In genomic region chr7:3235683-3236082, GRCm38 (mm10) we compare ENCODE assay signal across 20 mouse cellular contexts. TPM values are rescaled to one million over a fixed set of nuclear protein-coding genes. Genes with fewer than 3 reads are reported as not detected.
"Had no signal": no experiment of that assay in that cellular context is flagged by ENCODE, and none has a peak within 500 bp of the region (broad histone marks: within the 10 kb centered on the region; RNA-seq: fewer than 3 reads in every experiment).

No protein-coding gene starts in this region.

- H3K36me3 ChIP-seq: neural tube, embryonic 13.5 days; neural tube, embryonic 15.5 days; stomach, embryonic 15.5 days had no signal

- H3K27ac ChIP-seq: neural tube, embryonic 13.5 days; neural tube, embryonic 15.5 days; stomach, embryonic 15.5 days; stomach, postnatal 0 days had no signal

- H3K4me1 ChIP-seq: neural tube, embryonic 13.5 days; neural tube, embryonic 15.5 days; stomach, embryonic 15.5 days had no signal

- H3K9me3 ChIP-seq: neural tube, embryonic 13.5 days; neural tube, embryonic 15.5 days; stomach, embryonic 15.5 days had no signal

- H3K9ac ChIP-seq: neural tube, embryonic 13.5 days; neural tube, embryonic 15.5 days; stomach, embryonic 15.5 days had no signal

- H3K4me2 ChIP-seq: neural tube, embryonic 13.5 days; neural tube, embryonic 15.5 days; stomach, embryonic 15.5 days had no signal

- H3K27me3 ChIP-seq: neural tube, embryonic 13.5 days; neural tube, embryonic 15.5 days; stomach, embryonic 15.5 days had no signal

- DNase-seq: retina, postnatal 1 day; right cerebral cortex, adult 18-20 months; right cerebral cortex, postnatal 14 days; right cerebral cortex, postnatal 25 days; right cerebral cortex, postnatal 4 days; spleen, adult 18-20 months; thymus, adult 18-20 months; thymus, adult 2 months; thymus, postnatal 14 days; thymus, postnatal 25 days; thymus, postnatal 36 days; thymus, postnatal 4 days had no signal

- H3K4me3 ChIP-seq: neural tube, embryonic 13.5 days; neural tube, embryonic 15.5 days; stomach, embryonic 15.5 days had no signal

RNA-seq across cellular contexts. Expression of gene Nlrp12, which starts 13.9 kb away (rescaled TPM):
- polyA plus RNA-seq: neural tube, embryonic 13.5 days; neural tube, embryonic 14.5 days; neural tube, embryonic 15.5 days; stomach, embryonic 14.5 days; stomach, postnatal 0 days; thymus, postnatal 0 days; urinary bladder, adult 2 months had no signal
